Mouse (Mus musculus) ovary, postnatal 14 days (tissue): Measurements from ENCODE around the gene Lrrc29.

ENCODE experiments used
- DNase-seq: peaks from one replicate; pipeline ENCODE4 v3.0.0; 2022; ENCODE audit warnings: low spot score

Lrrc29 gene

GRCm38 (mm10) chr8:105290554-105291314 is 35.3 kb downstream of the Lrrc29 start:
- peak; percentile 89 for DNase-seq

GRCm38 (mm10) chr8:105289805-105290460 is 36.1 kb downstream of the Lrrc29 start, which contains the start of gene 4931428F04Rik:
TSS of gene 4931428F04Rik (minus strand) at chr8:105289864.
- DNase-seq, result no peak

- DNase-seq, result peak; percentile 91
These were observed 36.9 kb downstream of the Lrrc29 start for GRCm38 (mm10) chr8:105288958-105289732.

- DNase-seq, result no peak
These were observed 37.8 kb downstream of the Lrrc29 start for GRCm38 (mm10) chr8:105288231-105288630.

- DNase-seq, result no peak
These were observed 39.2 kb downstream of the Lrrc29 start for GRCm38 (mm10) chr8:105286907-105287306.

- no peak for DNase-seq
These were observed 40.6 kb downstream of the Lrrc29 start for GRCm38 (mm10) chr8:105285514-105285913.

GRCm38 (mm10) chr8:105283074-105283473 is 43.0 kb downstream of the Lrrc29 start:
- no peak for DNase-seq

- DNase-seq, result no peak
These were observed 43.8 kb downstream of the Lrrc29 start for GRCm38 (mm10) chr8:105282239-105282638.

- no peak for DNase-seq
These were observed 44.3 kb downstream of the Lrrc29 start for GRCm38 (mm10) chr8:105281821-105282220.

- DNase-seq, result no peak
These were observed 45.5 kb downstream of the Lrrc29 start for GRCm38 (mm10) chr8:105280567-105280966.

- DNase-seq, result peak; percentile 69
These were observed 47.2 kb downstream of the Lrrc29 start for GRCm38 (mm10) chr8:105278911-105279334.

GRCm38 (mm10) chr8:105276292-105277120 is 49.6 kb downstream of the Lrrc29 start:
- no peak for DNase-seq

GRCm38 (mm10) chr8:105275840-105276239 is 50.2 kb downstream of the Lrrc29 start, which contains the start of gene Nol3:
TSS of gene Nol3 (plus strand) at chr8:105276140.
- DNase-seq, result no peak

GRCm38 (mm10) chr8:105275387-105275786 is 50.7 kb downstream of the Lrrc29 start:
- no peak for DNase-seq

- no peak for DNase-seq
These were observed 55.2 kb downstream of the Lrrc29 start for GRCm38 (mm10) chr8:105270916-105271186.

GRCm38 (mm10) chr8:105270101-105270915 is 55.8 kb downstream of the Lrrc29 start:
- DNase-seq, result no peak

- no peak for DNase-seq
These were observed 56.6 kb downstream of the Lrrc29 start, which contains the start of gene Hsf4 for GRCm38 (mm10) chr8:105269461-105269947. TSS of gene Hsf4 (plus strand) at chr8:105269801.

GRCm38 (mm10) chr8:105269075-105269458 is 57.0 kb downstream of the Lrrc29 start:
- DNase-seq, result no peak

- no peak for DNase-seq
These were observed 57.6 kb downstream of the Lrrc29 start for GRCm38 (mm10) chr8:105268342-105269074.

GRCm38 (mm10) chr8:105266775-105267174 is 59.3 kb downstream of the Lrrc29 start:
- no peak for DNase-seq
